Mouse (Mus musculus) CD4-positive, CD25-positive, alpha-beta regulatory T cell (primary cell): Measurements from ENCODE around the gene Arfgap2. TPM values are rescaled to one million over a fixed set of nuclear protein-coding genes. Genes with fewer than 3 reads are reported as not detected.

Experiments used
- polyA plus RNA-seq: library from polyadenylated mRNA; unstranded; fragments of 100-300 nt; shearing (Covaris generic); gene quantifications from one replicate; pipeline ENCODE4 v1.2.1, GENCODE M21; 2017

Arfgap2 gene
- 131 TPM for polyA plus RNA-seq

GRCm38 (mm10) chr2:91264711-91265681 lies at the start of gene Arfgap2:
Gene Arfgap2, plus strand, starts transcription at chr2:91264974.

GRCm38 (mm10) chr2:91236601-91237510 lies 27.9 kb upstream of the Arfgap2 start, which contains the start of gene Ddb2:
Gene Ddb2, minus strand, starts transcription at chr2:91236982.

GRCm38 (mm10) chr2:91255661-91256150 lies 9.1 kb upstream of the Arfgap2 start, which contains the start of gene Pacsin3:
Gene Pacsin3, plus strand, starts transcription at chr2:91255954.

Other genes with a start within 250 kb of the Arfgap2 start
- 4.2 TPM for gene Rapsn, start 229.4 kb upstream of the Arfgap2 start, polyA plus RNA-seq
- gene Psmc3, start 211.0 kb upstream of the Arfgap2 start, polyA plus RNA-seq: 282 TPM
- gene Slc39a13, start 194.6 kb upstream of the Arfgap2 start, polyA plus RNA-seq: 39.2 TPM
- 1.4 TPM for gene Spi1, start 182.6 kb upstream of the Arfgap2 start, polyA plus RNA-seq
- gene Mybpc3, start 146.8 kb upstream of the Arfgap2 start, polyA plus RNA-seq: not detected
- gene Madd, start 81.1 kb upstream of the Arfgap2 start, polyA plus RNA-seq: 124 TPM
- 1.7 TPM for gene Nr1h3, start 62.1 kb upstream of the Arfgap2 start, polyA plus RNA-seq
- gene Acp2, start 62.1 kb upstream of the Arfgap2 start, polyA plus RNA-seq: 17.2 TPM
- 84.5 TPM for gene Ddb2, start 28.0 kb upstream of the Arfgap2 start, polyA plus RNA-seq
- gene Pacsin3, start 9.0 kb upstream of the Arfgap2 start, polyA plus RNA-seq: 0.25 TPM
- gene 1110051M20Rik, start 179.7 kb downstream of the Arfgap2 start, polyA plus RNA-seq: 20.0 TPM
- 0.02 TPM for gene Lrp4, start 192.5 kb downstream of the Arfgap2 start, polyA plus RNA-seq